Comparison of ENCODE assay signal across 9 mouse cellular contexts in genomic region chr11:101985990-101986389, GRCm38 (mm10). TPM values are rescaled to one million over a fixed set of nuclear protein-coding genes. Genes with fewer than 3 reads are reported as not detected.
A peak's percentile ranks its signal among the peaks of the same experiment; 100 is the strongest.
DNase-seq lines count a peak whose midpoint lies in the region; ATAC-seq and TF ChIP-seq lines count a peak whose summit lies in the region.
"Had no signal": no experiment of that assay in that cellular context is flagged by ENCODE, and none has a peak within 500 bp of the region (broad histone marks: within the 10 kb centered on the region; RNA-seq: fewer than 3 reads in every experiment).

No protein-coding gene starts in this region.

- ATAC-seq in liver, postnatal 0 days, result peak; percentile 12

- 0 out of 2 replicates have a peak overlapping the region, but pooled peaks have one; percentile 8 for H3K27ac ChIP-seq in heart, adult 2 months
- no peak overlapping the region for H3K27ac ChIP-seq in liver, postnatal 0 days (ENCODE audit: low read depth)
- H3K27ac ChIP-seq in thymus, adult 2 months (ENCODE audit: control insufficient read depth, insufficient read depth, low read length), result no peak overlapping the region

- H3K9ac ChIP-seq in heart, adult 2 months (ENCODE audit: low read depth, low read length), result no peak overlapping the region
- H3K9ac ChIP-seq in liver, postnatal 0 days (replicated peaks), result no peak overlapping the region

- DNase-seq in 3T3-L1 (ENCODE audit: low read depth, low spot score) (peak; percentile 87), adipocyte (ENCODE audit: low spot score) (peak; percentile 84)
- DNase-seq in embryo, embryonic 11 days, result peak; percentile 88
- DNase-seq in heart, adult 2 months, result peak; percentile 87 to 89
- peak; percentile 88 to 91 for DNase-seq in kidney, postnatal 25 days
- DNase-seq in liver, postnatal 0 days, result peak; percentile 87
- DNase-seq in ovary, postnatal 10 days (ENCODE audit: low spot score), result peak; percentile 66
- peak; percentile 61 for DNase-seq in thymus, adult 2 months

- no peak overlapping the region for H3K4me2 ChIP-seq in liver, postnatal 0 days (ENCODE audit: low read depth, low read length)

- 3% methylated on average over 10 of the region's 10 CpGs for WGBS in heart, adult 2 months
- WGBS in liver, postnatal 0 days (ENCODE audit: insufficient replicate concordance), result 7% methylated on average over 10 of the region's 10 CpGs
- 2% methylated on average over 10 of the region's 10 CpGs for WGBS in thymus, adult 2 months

- intact Hi-C loops in heart, adult 2 months (cut with DNase I), result loop anchor here (1.0 to 5.0 kb wide), 2 partner anchors 54 to 151 kb away; no protein-coding TSS in a partner anchor

- no peaks in the 10 kb centered on the region; the same call in 1 of the 2 replicates for H3K79me2 ChIP-seq in heart, adult 2 months (replicated peaks; ENCODE audit: control insufficient read depth, insufficient read depth, low read length)

- H3K27me3 ChIP-seq in heart, adult 2 months (ENCODE audit: control insufficient read depth, insufficient read depth, low read length), result no peaks in the 10 kb centered on the region
- H3K27me3 ChIP-seq in liver, postnatal 0 days (ENCODE audit: insufficient read depth, low read length), result no peaks in the 10 kb centered on the region
- peaks cover 8% of the 10 kb centered on the region; the same call in 1 of the 2 replicates for H3K27me3 ChIP-seq in thymus, adult 2 months (ENCODE audit: control insufficient read depth, insufficient read depth, low read length)

- H3K9me3 ChIP-seq in liver, postnatal 0 days (ENCODE audit: low read length), result no peaks in the 10 kb centered on the region

- no peak for TF ChIP-seq POLR2A in heart, adult 2 months (IDR thresholded peaks at IDR 0.05; ENCODE audit: insufficient read depth, low read depth, low read length)
- TF ChIP-seq POLR2A in thymus, adult 2 months (IDR thresholded peaks at IDR 0.05; ENCODE audit: control insufficient read depth, extremely low read depth, insufficient read depth, low read length, poor library complexity), result no peak

- H3K4me1 ChIP-seq in heart, adult 2 months (ENCODE audit: control insufficient read depth, insufficient read depth, low read length), result peaks cover 16% of the 10 kb centered on the region
- H3K4me1 ChIP-seq in liver, postnatal 0 days (ENCODE audit: insufficient read depth), result peaks cover 14% of the 10 kb centered on the region
- H3K4me1 ChIP-seq in thymus, adult 2 months (replicated peaks; ENCODE audit: control insufficient read depth, insufficient read depth, low read length), result 0 out of 2 replicates have a peak, but pooled peaks cover 3% of the 10 kb centered on the region

- H3K4me3 ChIP-seq in heart, adult 2 months, result no peak overlapping the region
- H3K4me3 ChIP-seq in liver, postnatal 0 days (ENCODE audit: low read depth, low read length), result no peak overlapping the region
- H3K4me3 ChIP-seq in thymus, adult 2 months (ENCODE audit: control insufficient read depth, insufficient read depth, low read length), result no peak overlapping the region

- TF ChIP-seq EP300 in heart, adult 2 months (IDR thresholded peaks at IDR 0.05; ENCODE audit: insufficient read depth, low read depth, low read length), result peak; percentile 98
- no peak for TF ChIP-seq EP300 in liver, postnatal 0 days (IDR thresholded peaks at IDR 0.05; ENCODE audit: low read depth)

- TF ChIP-seq CTCF in heart, adult 2 months (IDR thresholded peaks at IDR 0.05), result peak; percentile 88
- TF ChIP-seq CTCF in liver, postnatal 0 days (IDR thresholded peaks at IDR 0.05; ENCODE audit: low read depth), result peak; percentile 94
- no peak; the same call in 1 of the 2 replicates for TF ChIP-seq CTCF in thymus, adult 2 months (IDR thresholded peaks at IDR 0.05; ENCODE audit: borderline replicate concordance, control insufficient read depth, extremely low read depth, insufficient read depth, low read length, poor library complexity)

- peaks cover 9% of the 10 kb centered on the region for H3K36me3 ChIP-seq in heart, adult 2 months (ENCODE audit: control insufficient read depth, insufficient read depth, low read length)
- H3K36me3 ChIP-seq in liver, postnatal 0 days (replicated peaks; ENCODE audit: insufficient read depth, low read length), result no peaks in the 10 kb centered on the region
- H3K36me3 ChIP-seq in thymus, adult 2 months (ENCODE audit: control insufficient read depth, insufficient read depth, low read length), result no peaks in the 10 kb centered on the region

RNA-seq across cellular contexts. Expression of gene Dusp3, which starts 0.8 kb away (rescaled TPM):
- 100 to 1,000 TPM; 103 to 131 TPM for total RNA-seq in heart, adult 2 months (2021)
- polyA plus RNA-seq in heart, adult 2 months (2012; rRNA removed), result 97.7 and 101 TPM in 2 replicates
- polyA plus RNA-seq in liver, postnatal 0 days (2015; fragmentation: Nextera tagmentation; extraction: Ambion mirVana), result 18.4 and 22.7 TPM in 2 replicates
- 12.3 and 19.7 TPM in 2 replicates for polyA plus RNA-seq in thymus, adult 2 months (2012; rRNA removed)

RNA-seq across cellular contexts. Expression of gene Cfap97d1, which starts 1.9 kb away (rescaled TPM):
- not detected for total RNA-seq in heart, adult 2 months (2021)
- polyA plus RNA-seq in heart, adult 2 months (2012; rRNA removed), result not detected in 2 replicates
- polyA plus RNA-seq in liver, postnatal 0 days (2015; fragmentation: Nextera tagmentation; extraction: Ambion mirVana), result 0.19 TPM in 1 of 2 replicates, not detected in the other
- not detected in 2 replicates for polyA plus RNA-seq in thymus, adult 2 months (2012; rRNA removed)
- polyA plus RNA-seq: heart, embryonic 14.5 days had no signal

RNA-seq across cellular contexts. Expression of gene Sost, which starts 19.2 kb away (rescaled TPM):
- 1 to 10 TPM; 2.1 to 3.2 TPM for total RNA-seq in heart, adult 2 months (2021)
- 5.8 and 7.0 TPM in 2 replicates for polyA plus RNA-seq in heart, adult 2 months (2012; rRNA removed)
- polyA plus RNA-seq in liver, postnatal 0 days (2015; fragmentation: Nextera tagmentation; extraction: Ambion mirVana), result not detected in 2 replicates
- polyA plus RNA-seq in thymus, adult 2 months (2012; rRNA removed), result 3.1 and 5.0 TPM in 2 replicates

RNA-seq across cellular contexts. Expression of gene Mpp3, which starts 42.3 kb away (rescaled TPM):
- total RNA-seq in heart, adult 2 months (2021), result 1 to 10 TPM; 1.4 to 1.5 TPM
- polyA plus RNA-seq in heart, adult 2 months (2012; rRNA removed), result 4.5 and 5.3 TPM in 2 replicates
- 0.56 and 0.72 TPM in 2 replicates for polyA plus RNA-seq in liver, postnatal 0 days (2015; fragmentation: Nextera tagmentation; extraction: Ambion mirVana)
- 0.28 and 0.50 TPM in 2 replicates for polyA plus RNA-seq in thymus, adult 2 months (2012; rRNA removed)

RNA-seq across cellular contexts. Expression of gene Cd300lg, which starts 55.3 kb away (rescaled TPM):
- 10 to 100 TPM; 51.6 to 70.1 TPM for total RNA-seq in heart, adult 2 months (2021)
- 102 and 143 TPM in 2 replicates for polyA plus RNA-seq in heart, adult 2 months (2012; rRNA removed)
- 1.8 and 2.3 TPM in 2 replicates for polyA plus RNA-seq in liver, postnatal 0 days (2015; fragmentation: Nextera tagmentation; extraction: Ambion mirVana)
- polyA plus RNA-seq in thymus, adult 2 months (2012; rRNA removed), result 12.5 and 18.3 TPM in 2 replicates
